Mouse (Mus musculus) testis, adult 2 months (tissue): ENCODE data around the gene Ovca2.

Experiments used
- CTCF ChIP-seq: fragments of 200-500 bp; IDR thresholded peaks from 2 replicates; pipeline ENCODE4 v1.5.1; 2012; ENCODE audit warnings: low read depth, mild to moderate bottlenecking, inconsistent platforms, low read length, moderate library complexity; ENCODE audit not compliant: control insufficient read depth, insufficient read depth, insufficient replicate concordance
- POLR2A ChIP-seq: fragments of 200-500 bp; IDR thresholded peaks from 2 replicates; pipeline ENCODE4 v1.6.1; 2012; ENCODE audit warnings: low read depth, mild to moderate bottlenecking, inconsistent platforms, low read length, moderate library complexity; ENCODE audit not compliant: control insufficient read depth

DNA sequence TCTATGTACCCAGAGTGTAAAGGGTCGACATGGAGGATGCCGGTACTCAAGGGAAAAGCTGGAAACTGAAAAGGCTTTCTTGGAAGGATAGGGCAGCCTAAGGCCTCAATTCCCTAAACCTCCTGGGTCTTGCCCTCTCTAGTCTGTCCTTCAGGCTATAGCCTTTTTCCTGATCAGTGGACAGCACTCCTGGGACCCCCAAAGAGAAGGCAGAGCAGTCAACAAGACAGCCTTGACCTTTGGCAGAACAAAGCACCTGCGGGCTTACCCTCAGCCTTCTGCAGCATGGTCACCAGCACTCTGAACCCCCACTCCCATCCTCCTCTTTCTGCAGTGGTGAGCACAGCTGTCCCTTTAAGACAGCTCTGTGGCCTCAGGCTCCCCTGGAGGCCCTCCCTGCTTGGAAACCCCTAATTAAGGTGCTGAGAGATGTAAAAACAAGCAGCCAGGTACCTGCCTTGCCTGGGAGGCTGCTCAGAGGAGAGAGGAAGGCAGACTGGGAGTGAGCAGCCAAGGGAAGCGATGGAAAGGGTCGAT, 12.3 kb upstream of the Ovca2 start, which contains the start of gene Dph1:
- no peak for TF ChIP-seq CTCF
- TF ChIP-seq POLR2A: no peak
